Mouse (Mus musculus): ENCODE measurements around the gene Ganab.
A peak's percentile ranks its signal among the peaks of the same experiment; 100 is the strongest.
"Not testable (repeated sequence)": the region's sequence is repeated elsewhere in the genome, so short reads cannot be mapped to it uniquely, and the experiment has no call there.

Ganab gene

GRCm38 (mm10) chr19:8897865-8898495 is at the start of gene Ganab:
Gene Ganab, plus strand, starts transcription at chr19:8898071.
- peak; percentile 97 for DNase-seq

- no peak for DNase-seq
Measured at GRCm38 (mm10) chr19:8848356-8848755, 49.5 kb upstream of the Ganab start.

- DNase-seq: no peak
Measured at GRCm38 (mm10) chr19:8850402-8850901, 47.4 kb upstream of the Ganab start, which contains the start of gene Lrrn4cl. Gene Lrrn4cl, plus strand, starts transcription at chr19:8850768.

- no peak for DNase-seq
Measured at GRCm38 (mm10) chr19:8851639-8852038, 46.2 kb upstream of the Ganab start.

- no peak for DNase-seq
Measured at GRCm38 (mm10) chr19:8852236-8852928, 45.5 kb upstream of the Ganab start.

GRCm38 (mm10) chr19:8853117-8853516 is 44.8 kb upstream of the Ganab start:
- DNase-seq: no peak

GRCm38 (mm10) chr19:8857689-8858088 is 40.2 kb upstream of the Ganab start:
- peak; percentile 52 to 64 for DNase-seq

GRCm38 (mm10) chr19:8859018-8859417 is 38.9 kb upstream of the Ganab start:
- DNase-seq: no peak

GRCm38 (mm10) chr19:8864265-8864664 is 33.6 kb upstream of the Ganab start:
- no peak for DNase-seq

- not testable (repeated sequence) for DNase-seq
Measured at GRCm38 (mm10) chr19:8870381-8870780, 27.5 kb upstream of the Ganab start.

- DNase-seq: no peak
Measured at GRCm38 (mm10) chr19:8870838-8871237, 27.0 kb upstream of the Ganab start.

- peak; percentile 98 for DNase-seq
Measured at GRCm38 (mm10) chr19:8871267-8872186, 26.3 kb upstream of the Ganab start, which contains the start of gene Ubxn1. Gene Ubxn1, plus strand, starts transcription at chr19:8871496.

GRCm38 (mm10) chr19:8872266-8872840 is 25.5 kb upstream of the Ganab start:
- DNase-seq: no peak

GRCm38 (mm10) chr19:8875031-8875430 is 22.8 kb upstream of the Ganab start:
- no peak for DNase-seq

GRCm38 (mm10) chr19:8880311-8881033 is 17.4 kb upstream of the Ganab start, which contains the start of gene Uqcc3:
Gene Uqcc3, minus strand, starts transcription at chr19:8880923.
- peak; percentile 92 to 93 for DNase-seq

GRCm38 (mm10) chr19:8881034-8881392 is 16.9 kb upstream of the Ganab start:
- DNase-seq: no peak

- DNase-seq: no peak
Measured at GRCm38 (mm10) chr19:8883616-8884015, 14.3 kb upstream of the Ganab start, which contains the start of the genes Lbhd1 and Gm49403. Gene Lbhd1, plus strand, starts transcription at chr19:8883732. Gene Gm49403, plus strand, starts transcription at chr19:8883930.

GRCm38 (mm10) chr19:8886916-8887584 is 10.8 kb upstream of the Ganab start:
- no peak for DNase-seq

- DNase-seq: no peak
Measured at GRCm38 (mm10) chr19:8887585-8888463, 10.0 kb upstream of the Ganab start.

Measured in kidney, adult 8-10 months (tissue).